Mouse (Mus musculus) activated CD4-positive, CD25-positive, alpha-beta regulatory T cell, adult 4 months (primary cell): ENCODE data around the gene Hist1h1e. TPM values are rescaled to one million over a fixed set of nuclear protein-coding genes. Genes with fewer than 3 reads are reported as not detected.
"Not testable (repeated sequence)": the region's sequence is repeated elsewhere in the genome, so short reads cannot be mapped to it uniquely, and the experiment has no call there.

Experiments
- ATAC-seq: one replicate; pipeline ENCODE4 v1.8.0; 2017
- polyA plus RNA-seq, 2 experiments: library from polyadenylated mRNA; unstranded; fragments of 100-300 nt; shearing (Covaris generic); gene quantifications; one replicate each; pipeline ENCODE4 v1.2.1; 2017

The Hist1h1e gene
- polyA plus RNA-seq, 2 experiments from 2014 or later: 11.9 to 13.5 TPM

- ATAC-seq: not testable (repeated sequence)
These were observed 30.5 kb downstream of the Hist1h1e start for GRCm38 (mm10) chr13:23591886-23592285.

GRCm38 (mm10) chr13:23591206-23591605 is 31.2 kb downstream of the Hist1h1e start:
- ATAC-seq: no peak

- no peak for ATAC-seq
These were observed 35.5 kb downstream of the Hist1h1e start for GRCm38 (mm10) chr13:23586940-23587225.

DNA sequence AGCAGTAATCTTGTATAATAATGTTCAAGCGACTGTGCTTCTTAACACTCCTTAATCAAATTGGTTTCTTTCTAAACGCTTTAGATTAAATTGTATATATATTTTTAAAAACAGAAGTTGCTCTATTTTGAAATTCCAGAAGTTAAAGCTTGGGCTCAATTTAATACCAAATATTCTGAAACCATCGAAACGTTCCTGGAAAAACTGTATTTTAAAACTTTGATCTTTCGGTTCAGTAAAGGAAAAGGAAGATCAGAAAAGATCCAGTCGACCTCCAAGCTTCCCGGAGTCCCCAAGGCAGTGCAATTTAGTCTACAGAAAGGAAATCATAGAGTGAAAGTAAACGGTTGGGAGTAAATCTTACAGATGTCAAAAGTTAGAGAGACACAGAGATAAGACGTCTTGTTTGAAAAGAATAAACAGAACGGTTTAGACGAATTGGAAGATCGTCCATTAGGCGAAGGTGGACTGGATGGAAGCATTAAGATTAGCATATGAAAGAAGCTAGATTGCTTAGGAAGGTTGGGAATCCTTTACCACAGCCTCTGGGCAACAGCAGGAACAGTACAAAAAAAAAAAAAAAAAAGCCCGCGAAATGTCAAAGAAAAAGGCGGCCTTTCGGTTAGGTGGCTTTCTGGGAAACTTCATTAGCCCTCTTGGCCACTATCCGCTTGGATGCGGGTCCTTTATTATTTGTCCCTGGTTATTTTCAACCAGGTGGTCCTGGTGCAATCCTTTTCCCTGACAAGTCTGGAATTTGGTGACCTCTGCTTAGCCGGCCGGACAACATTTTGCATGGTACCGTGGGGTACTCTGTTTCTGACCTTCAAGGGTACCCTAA is 36.0 kb downstream of the Hist1h1e start:
- ATAC-seq: no peak

- ATAC-seq: peak; percentile 78
These were observed 36.8 kb downstream of the Hist1h1e start for GRCm38 (mm10) chr13:23585442-23586098.

DNA sequence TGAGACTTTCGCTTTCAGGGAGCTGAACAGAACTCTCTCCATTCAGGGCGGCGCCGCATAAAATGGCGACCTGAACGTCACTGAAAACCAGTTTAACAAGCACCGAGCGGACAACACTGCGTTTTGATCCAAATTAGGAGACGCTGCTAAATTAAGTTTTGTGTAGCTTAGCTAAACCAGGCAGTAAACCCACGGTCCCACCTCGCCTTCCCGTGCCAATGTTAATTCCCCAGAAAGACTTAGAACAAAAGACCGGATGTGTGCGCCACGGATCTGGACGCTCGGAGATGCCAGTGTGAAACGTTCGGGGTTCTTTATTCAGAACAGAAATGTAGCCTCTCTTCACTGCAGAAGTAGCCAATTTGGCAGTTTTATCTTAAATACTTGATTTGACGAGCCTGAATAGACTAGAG is 37.3 kb downstream of the Hist1h1e start:
- peak; percentile 37 for ATAC-seq

GRCm38 (mm10) chr13:23584331-23584730 is 38.0 kb downstream of the Hist1h1e start:
- ATAC-seq: no peak

DNA sequence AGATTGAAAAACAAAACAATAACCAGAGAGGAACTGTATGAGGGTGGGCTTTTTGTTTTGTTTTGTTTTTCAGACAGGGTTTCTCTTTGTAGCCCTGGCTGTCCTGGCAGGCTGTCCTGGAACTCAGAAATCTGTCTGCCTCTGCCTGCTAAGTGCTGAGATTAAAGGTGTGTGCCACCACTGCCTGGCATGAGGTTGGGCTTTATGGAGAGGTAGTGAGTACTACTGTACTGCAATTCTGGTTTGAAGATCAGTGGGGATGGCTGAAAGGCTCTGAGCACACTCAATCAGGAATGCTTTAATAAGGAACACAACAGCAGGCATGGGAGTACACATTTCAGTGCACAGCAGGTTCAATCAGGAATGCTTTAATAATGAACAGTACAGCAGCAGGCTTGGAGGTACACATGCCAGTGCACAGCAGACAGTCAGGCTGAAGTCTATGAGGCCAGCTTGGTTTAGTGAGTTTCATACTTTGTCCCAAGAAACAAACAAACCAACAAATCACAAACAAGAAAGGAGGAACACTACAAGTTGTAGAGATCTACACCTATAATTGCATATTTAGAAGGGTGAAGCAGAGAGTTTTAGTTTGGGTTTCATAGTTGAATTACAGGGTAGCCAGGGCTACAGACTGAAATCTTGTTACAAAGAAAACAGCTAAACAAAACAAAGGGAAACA is 38.8 kb downstream of the Hist1h1e start:
- no peak for ATAC-seq

DNA sequence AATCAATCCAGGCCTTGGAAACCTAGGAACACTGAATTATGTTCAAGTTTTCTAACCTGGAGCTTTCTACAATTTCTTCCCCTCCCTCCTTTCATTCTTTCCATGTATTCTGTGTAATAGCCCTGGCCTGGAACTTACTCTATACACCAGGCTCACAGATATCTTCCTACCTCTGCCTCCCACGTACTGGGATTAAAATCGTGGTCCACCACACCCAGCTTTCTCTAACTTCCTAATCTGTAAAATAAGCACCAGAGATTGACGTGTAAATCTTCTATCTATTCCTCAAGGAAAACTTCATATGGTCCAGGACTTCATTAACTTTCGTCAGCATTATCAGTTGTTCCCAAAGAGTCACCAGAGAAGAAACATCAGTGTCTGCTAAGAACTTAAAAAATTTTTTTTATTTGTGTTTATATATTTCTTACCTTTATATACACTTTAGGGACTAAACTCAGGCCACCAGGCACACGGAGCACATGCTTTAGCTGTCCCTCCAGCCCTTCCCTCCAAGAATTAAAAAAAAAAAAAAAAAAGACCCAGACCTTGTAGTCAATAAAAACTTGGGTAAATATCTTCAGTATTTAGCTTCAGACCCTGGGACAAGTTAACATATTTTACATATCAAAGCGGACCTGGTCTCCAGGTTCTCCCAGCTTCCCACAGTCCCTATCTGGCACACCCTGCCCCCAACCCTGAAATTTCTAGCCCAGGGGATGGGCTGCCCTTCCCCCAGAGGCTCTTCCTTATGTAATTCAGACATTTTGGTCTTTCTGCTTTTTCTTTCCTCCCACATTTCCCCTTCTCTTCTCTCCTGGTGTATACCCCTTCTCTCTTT is 39.9 kb downstream of the Hist1h1e start:
- no peak for ATAC-seq

DNA sequence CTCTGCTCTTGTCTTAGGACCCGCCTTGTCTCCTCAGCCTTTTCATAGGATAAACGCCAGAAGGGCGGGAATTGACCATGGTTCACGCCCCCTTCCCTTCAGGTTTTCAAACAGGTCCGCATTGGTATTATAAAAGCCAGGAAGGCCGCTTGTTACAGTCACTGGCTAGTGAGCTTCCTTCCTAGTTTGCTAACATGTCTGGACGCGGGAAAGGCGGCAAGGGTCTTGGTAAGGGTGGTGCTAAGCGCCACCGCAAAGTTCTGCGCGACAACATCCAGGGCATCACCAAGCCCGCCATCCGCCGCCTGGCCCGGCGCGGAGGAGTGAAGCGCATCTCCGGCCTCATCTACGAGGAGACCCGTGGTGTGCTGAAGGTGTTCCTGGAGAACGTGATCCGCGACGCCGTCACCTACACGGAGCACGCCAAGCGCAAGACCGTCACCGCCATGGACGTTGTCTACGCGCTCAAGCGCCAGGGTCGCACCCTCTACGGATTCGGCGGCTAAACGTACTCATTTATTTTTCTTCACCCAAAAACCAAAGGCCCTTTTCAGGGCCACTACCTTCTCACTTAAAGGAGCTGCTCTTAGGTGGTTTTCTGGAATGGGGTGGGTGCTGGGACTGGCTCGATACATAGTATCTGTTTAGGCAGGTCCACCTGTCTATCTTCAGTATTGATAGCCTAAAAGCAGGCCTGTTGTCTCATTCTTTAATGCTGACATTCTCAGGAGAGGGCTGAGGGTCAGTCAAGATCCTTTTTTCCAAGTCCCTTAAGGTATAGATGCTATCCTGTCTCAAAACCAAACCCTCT is 40.7 kb downstream of the Hist1h1e start, which contains the start of gene Hist1h4d:
TSS of gene Hist1h4d (plus strand) at position 191 of the 811 bp plus-strand sequence.
- peak; percentile 62 for ATAC-seq

- ATAC-seq: no peak
These were observed 44.5 kb downstream of the Hist1h1e start for GRCm38 (mm10) chr13:23577835-23578234.

DNA sequence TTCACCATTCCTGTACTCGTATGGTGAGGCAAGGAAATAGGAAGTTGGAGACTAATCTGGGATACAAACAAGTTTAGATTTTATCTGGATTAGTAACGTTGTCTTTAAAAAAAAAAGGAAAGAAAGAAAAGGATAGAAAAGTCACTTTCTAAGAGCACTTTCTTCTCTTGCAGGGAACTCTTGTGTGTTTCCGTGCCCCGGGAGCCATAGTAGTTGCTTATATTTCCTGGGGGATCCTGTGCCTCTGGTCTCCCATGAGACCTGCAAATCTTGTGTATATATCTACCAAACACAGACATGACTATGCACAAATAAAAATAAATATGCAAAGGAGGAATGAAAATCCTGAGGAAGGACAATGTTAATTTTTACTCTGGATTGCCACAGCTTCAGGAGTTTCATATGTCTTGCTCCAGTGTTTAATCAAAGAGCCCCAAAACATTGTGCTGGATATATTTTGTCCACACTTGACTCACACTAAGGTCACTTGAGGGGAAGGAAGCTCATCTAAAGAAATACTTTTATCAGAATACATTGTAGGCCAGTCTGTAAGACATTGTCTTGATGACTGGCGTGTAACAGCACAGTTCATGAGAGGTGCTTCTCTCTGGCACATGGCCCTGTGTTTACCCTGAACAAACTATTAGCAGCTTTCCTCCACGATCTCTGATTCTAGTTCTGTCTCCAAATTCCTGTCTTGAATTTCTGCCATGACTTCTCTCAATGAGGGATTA is 45.3 kb downstream of the Hist1h1e start:
- ATAC-seq: no peak

- no peak for ATAC-seq
These were observed 45.9 kb downstream of the Hist1h1e start for GRCm38 (mm10) chr13:23576351-23576881.

GRCm38 (mm10) chr13:23575864-23576313 is 46.5 kb downstream of the Hist1h1e start:
- ATAC-seq: not testable (repeated sequence)

DNA sequence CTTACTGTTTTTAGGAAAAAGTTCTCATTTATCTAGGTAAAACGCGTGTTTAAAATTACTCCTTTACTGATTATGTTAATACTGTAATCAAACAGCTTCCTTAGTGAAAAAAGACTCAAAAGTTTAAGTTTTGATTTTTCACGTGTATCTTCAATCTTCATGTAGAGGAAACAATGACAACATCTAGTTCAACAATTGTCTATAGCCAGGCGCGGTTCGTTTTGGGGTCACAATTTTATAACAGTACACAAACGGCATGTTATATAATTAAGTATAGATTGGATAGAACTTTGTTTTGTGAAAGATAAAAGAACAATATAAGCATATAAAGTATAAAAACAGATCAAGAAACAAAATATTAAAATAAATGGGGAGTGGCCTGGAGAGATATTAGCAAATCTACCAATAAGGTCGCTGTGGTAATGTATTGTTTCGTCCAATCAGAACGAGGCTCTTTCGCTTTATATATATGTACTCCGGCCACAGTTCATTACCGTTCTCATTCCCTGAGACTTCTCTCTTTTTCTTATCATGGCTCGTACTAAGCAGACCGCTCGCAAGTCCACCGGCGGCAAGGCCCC is 47.0 kb downstream of the Hist1h1e start, which contains the start of gene Hist1h3d:
TSS of gene Hist1h3d (plus strand) at position 493 of the 581 bp plus-strand sequence.
- peak; percentile 30 for ATAC-seq

DNA sequence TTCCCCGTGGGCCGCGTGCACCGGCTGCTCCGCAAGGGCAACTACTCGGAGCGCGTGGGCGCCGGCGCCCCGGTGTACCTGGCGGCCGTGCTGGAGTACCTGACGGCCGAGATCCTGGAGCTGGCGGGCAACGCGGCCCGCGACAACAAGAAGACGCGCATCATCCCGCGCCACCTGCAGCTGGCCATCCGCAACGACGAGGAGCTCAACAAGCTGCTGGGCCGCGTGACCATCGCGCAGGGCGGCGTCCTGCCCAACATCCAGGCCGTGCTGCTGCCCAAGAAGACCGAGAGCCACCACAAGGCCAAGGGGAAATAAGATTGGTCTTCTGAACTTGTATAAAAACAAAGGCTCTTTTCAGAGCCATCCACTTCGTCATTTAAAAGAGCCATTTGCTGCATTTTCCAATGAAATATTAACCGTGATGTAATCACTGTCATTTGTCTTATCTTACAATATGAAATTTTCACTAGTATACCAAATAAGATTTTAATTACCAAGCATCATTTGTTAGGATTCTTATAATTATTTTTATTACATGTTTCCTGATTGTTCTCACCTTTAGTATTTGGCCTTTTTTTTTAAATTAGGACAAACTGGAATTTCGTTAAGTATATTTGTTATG is 47.7 kb downstream of the Hist1h1e start:
- ATAC-seq: not testable (repeated sequence)

DNA sequence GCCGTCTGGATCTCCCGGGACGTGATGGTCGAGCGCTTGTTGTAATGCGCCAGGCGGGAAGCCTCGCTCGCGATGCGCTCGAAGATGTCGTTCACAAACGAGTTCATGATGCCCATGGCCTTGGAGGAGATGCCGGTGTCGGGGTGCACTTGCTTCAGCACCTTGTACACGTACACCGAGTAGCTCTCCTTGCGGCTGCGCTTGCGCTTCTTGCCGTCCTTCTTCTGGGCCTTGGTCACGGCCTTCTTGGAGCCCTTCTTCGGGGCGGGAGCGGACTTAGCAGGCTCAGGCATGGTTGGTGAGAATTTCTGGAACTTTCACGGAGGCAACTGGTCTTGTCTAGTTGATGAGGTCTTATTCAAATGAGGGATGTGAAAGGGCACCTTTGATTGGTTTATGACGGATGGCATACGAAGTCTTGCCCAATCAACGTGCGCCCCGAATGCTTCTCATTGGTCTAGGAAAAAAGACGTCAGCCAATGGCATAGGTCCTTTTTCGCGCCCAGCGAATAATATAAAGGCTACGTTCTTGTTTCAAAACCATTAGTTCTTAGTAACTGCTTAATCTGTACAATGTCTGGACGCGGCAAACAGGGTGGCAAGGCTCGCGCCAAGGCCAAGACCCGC is 48.3 kb downstream of the Hist1h1e start, which contains the start of the genes Hist1h2bf and Hist1h2ad:
TSS of gene Hist1h2bf (minus strand) at position 299 of the 627 bp plus-strand sequence.
TSS of gene Hist1h2ad (plus strand) at position 484 of the 627 bp plus-strand sequence.
- peak; percentile 75 for ATAC-seq

GRCm38 (mm10) chr13:23573034-23573897 is 49.1 kb downstream of the Hist1h1e start:
- ATAC-seq: not testable (repeated sequence)
